Mouse (Mus musculus) cerebellum, adult 2 months (tissue): ENCODE measurements at regions not wholly inside any gene's neighbourhood (a gene's known extent, or its start where the extent isn't known, plus 50 kb on each side); places are given as distances from the start of the nearest gene placed in this dataset.

Experiments used
- DNase-seq, 2 experiments: peaks; one replicate each; pipeline ENCODE4 v3.0.0; 2021
- H3K27ac ChIP-seq: fragments of 200-500 bp; 2 replicates; pipeline ENCODE4 v1.5.1; 2012; ENCODE audit warnings: low read length, control low read depth, inconsistent platforms; ENCODE audit not compliant: insufficient read depth
- H3K27me3 ChIP-seq: fragments of 200-500 bp; 2 replicates; pipeline ENCODE4 v1.6.1; 2012; ENCODE audit warnings: inconsistent platforms, mild to moderate bottlenecking, low read length, moderate library complexity; ENCODE audit not compliant: control insufficient read depth, insufficient read depth
- H3K4me1 ChIP-seq: fragments of 200-500 bp; 2 replicates; pipeline ENCODE4 v1.6.1; 2011; ENCODE audit warnings: low read length; ENCODE audit not compliant: control insufficient read depth, insufficient read depth
- H3K4me3 ChIP-seq: fragments of 200-500 bp; replicated peaks from 2 replicates; pipeline ENCODE3; 2011; ENCODE audit warnings: mild to moderate bottlenecking, low read depth, low read length, control low read depth; ENCODE audit not compliant: insufficient read depth
- CTCF ChIP-seq: fragments of 200-500 bp; IDR thresholded peaks from 2 replicates; pipeline ENCODE4 v1.5.1; 2011; ENCODE audit warnings: low read depth, mild to moderate bottlenecking, control low read depth, low read length, moderate library complexity, borderline replicate concordance; ENCODE audit not compliant: insufficient read depth
- POLR2A ChIP-seq: fragments of 200-500 bp; IDR thresholded peaks from 2 replicates; pipeline ENCODE4 v1.6.1; 2011; ENCODE audit warnings: low read length, control low read depth, borderline replicate concordance; ENCODE audit not compliant: insufficient read depth
- WGBS: fragments of 180-500 bp; shearing (Covaris S2); methylation state at CpG from one replicate; pipeline ENCODE4 v1.1.7; 2018; 5-methylcytosine and 5-hydroxymethylcytosine counted together

DNA sequence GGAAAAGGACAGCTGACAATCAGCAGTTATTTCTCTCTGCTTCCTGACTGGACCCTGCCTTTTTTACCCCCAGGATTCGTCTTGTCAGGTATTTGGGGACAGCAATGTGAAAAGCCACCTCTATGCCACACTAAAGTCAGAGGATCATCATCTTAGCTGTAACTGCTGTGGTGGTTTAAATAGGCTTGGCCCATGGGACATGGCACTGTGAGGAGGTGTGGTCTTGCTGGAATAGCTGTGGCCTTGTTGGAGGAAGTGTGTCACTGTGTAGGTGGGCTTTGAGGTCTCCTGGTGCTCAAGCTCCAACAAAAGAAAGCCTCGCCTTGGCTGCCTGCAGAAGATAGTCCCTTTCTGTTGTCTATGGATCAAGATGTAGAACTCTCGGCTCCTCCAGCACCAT, 83.9 kb upstream of the Dlg1 start:
- Histone ChIP-seq H3K4me3 (no peak overlapping the region), H3K27ac (no peak overlapping the region), H3K27me3 (no peaks in the 10 kb centered on the region), H3K4me1 (0 out of 2 replicates have a peak, but pooled peaks cover 3% of the 10 kb centered on the region)
- WGBS, result 98% methylated on average over 3 of the region's 3 CpGs
- no peak for DNase-seq
- TF ChIP-seq POLR2A (no peak), CTCF (no peak)

DNA sequence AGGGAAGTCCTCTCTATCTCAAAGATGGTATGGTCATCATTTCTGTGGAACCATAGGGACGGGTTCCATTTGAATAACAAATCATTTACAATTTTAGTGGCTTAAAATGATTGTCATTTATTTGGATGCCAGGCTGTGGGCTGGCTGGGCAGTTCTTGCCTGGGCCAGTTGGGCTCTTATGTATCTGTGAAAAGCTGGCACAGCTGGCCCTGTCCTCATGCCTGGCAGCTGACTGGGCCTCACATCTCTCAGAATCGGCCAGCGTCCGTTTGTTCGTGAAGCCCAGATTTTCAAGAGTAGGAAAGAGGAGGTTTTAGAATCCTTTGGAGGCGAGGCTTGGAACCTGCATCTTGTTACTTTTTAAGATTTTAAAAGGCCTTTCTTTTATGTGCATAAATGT, 82.5 kb upstream of the Dlg1 start:
- no peak overlapping the region for H3K4me3 ChIP-seq
- 67% methylated on average over 6 of the region's 6 CpGs for WGBS
- no peak overlapping the region for H3K27ac ChIP-seq
- H3K27me3 ChIP-seq, result no peaks in the 10 kb centered on the region
- DNase-seq, result no peak
- 0 out of 2 replicates have a peak, but pooled peaks cover 3% of the 10 kb centered on the region for H3K4me1 ChIP-seq
- no peak for TF ChIP-seq POLR2A
- TF ChIP-seq CTCF, result no peak

DNA sequence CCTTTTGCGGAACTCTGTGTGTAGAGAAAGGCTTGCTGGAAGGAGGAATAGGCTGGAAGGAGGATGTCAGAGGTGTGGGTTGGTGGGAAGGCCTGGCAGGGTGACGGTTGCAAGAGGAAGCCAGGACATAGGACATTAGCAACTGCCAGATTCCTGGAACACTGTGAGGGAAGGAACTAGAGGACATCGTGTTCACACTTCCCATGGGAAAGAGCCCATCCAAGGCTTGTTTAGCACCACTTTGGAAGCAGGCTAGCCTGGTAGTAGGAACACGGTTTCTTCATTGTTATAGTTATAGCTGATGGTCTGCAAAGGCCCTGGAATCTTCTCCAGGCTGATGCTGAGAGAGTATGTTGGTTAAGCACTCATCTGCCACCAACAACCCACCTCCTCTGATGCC, 80.4 kb upstream of the Dlg1 start:
- DNase-seq, result no peak
- no peak overlapping the region for H3K27ac ChIP-seq
- TF ChIP-seq CTCF, result no peak
- TF ChIP-seq POLR2A, result no peak
- 71% methylated on average over 4 of the region's 4 CpGs for whole genome bisulfite sequencing
- H3K4me3 ChIP-seq, result no peak overlapping the region
- no peaks in the 10 kb centered on the region for H3K27me3 ChIP-seq
- no peaks in the 10 kb centered on the region for H3K4me1 ChIP-seq

DNA sequence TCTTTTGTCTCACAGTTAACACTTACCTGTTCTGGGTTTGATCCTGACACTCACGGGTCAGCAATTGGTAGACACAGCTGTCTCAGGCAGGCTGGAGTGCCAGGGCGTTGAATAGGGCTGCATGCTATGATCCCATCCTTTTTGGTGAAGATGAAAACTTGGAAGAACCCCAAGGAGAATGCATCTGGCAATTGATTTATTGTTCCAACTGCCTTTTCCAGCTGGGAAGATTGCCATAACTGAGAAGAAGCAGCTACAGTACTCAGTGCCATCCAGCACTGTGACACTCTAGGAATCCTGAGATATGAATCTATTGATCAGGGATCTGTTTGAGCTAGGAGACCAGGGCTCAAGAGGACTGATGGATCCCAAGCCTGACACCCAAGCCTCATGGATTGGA, 79.6 kb upstream of the Dlg1 start:
- no peak for DNase-seq
- no peak overlapping the region for H3K27ac ChIP-seq
- TF ChIP-seq CTCF, result no peak
- no peak for TF ChIP-seq POLR2A
- H3K27me3 ChIP-seq, result no peaks in the 10 kb centered on the region
- no peak overlapping the region for H3K4me3 ChIP-seq
- H3K4me1 ChIP-seq, result peaks cover under 1% of the 10 kb centered on the region; the same call in 1 of the 2 replicates
- WGBS, result 62% methylated on average over 2 of the region's 2 CpGs

DNA sequence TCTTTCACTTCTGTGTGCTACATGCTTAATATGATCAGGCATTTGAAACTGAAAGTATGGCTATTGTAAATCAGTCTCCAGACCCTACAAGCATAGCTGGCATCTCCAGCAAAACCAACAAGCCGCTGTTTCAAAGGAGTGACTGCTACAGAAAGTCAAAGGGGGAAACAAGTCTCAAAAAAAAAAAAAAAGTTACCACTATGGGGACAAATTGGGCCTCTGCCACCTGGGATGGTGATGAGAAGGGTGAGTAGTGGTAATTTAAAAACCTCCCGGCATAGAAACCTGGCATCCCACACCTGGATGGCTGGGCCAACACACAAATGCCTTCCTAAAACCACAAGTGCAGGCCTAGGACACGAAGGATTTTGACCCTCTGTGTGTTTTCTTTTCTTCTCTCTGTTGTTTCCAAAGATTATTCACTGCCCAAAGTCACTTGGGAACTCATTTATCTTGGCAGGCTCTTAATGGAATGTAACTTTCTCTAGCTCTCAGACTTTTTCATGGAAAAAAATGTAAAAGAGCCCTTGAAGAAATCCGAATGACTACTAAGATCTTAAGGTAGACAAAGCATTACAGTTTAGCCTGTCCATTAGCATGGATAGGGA, 78.9 kb upstream of the Dlg1 start:
- Histone ChIP-seq H3K27ac (no peak overlapping the region), H3K27me3 (no peaks in the 10 kb centered on the region), H3K4me3 (no peak overlapping the region), H3K4me1 (peaks cover 5% of the 10 kb centered on the region; the same call in 1 of the 2 replicates)
- DNase-seq, result no peak
- 78% methylated on average over 4 of the region's 4 CpGs for WGBS
- TF ChIP-seq CTCF (no peak), POLR2A (no peak)

DNA sequence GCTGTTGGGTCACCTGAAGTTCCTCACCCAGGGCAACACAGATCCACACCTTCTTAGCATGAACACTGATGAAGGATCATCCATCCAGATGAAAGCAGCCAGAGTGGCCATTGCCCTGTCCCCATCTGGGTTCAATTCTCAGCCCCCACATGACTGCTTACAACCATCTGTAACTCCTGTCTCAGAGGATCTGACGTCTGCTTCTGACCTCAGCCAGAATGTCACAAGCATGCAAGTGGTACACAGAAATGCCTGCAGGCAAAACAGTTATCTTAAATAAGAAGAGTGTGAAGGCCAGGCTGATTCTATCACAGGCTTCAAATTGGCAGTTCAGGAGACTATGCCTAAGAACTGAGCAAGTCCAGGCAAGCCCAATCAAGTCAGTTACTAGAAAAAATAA, 76.2 kb upstream of the Dlg1 start:
- Histone ChIP-seq H3K27ac (no peak overlapping the region), H3K4me1 (peaks cover 9% of the 10 kb centered on the region; the same call in 1 of the 2 replicates), H3K27me3 (no peaks in the 10 kb centered on the region), H3K4me3 (no peak overlapping the region)
- no peak for DNase-seq
- TF ChIP-seq CTCF, result no peak
- TF ChIP-seq POLR2A, result no peak
- 83% methylated on average over 1 of the region's 1 CpGs for WGBS

DNA sequence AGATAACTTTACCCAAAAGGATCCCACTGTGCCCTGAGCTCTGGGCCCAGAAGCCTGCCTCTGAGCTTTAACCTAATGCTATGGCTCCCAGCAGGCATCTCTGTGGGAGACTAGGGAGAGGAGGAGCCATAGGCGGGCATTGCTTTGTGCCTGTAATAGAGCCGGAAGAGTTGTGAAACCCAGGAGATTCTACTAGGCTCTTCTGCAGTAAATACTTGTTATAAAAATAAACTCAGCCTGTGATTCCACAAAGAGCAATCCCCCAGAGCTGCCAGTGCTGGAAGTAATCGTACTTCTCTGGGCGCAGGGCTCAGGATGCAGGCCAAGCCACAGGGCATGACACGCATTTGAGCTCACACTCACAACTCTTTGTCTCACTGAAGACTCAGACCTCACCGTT, 73.7 kb upstream of the Dlg1 start:
- Histone ChIP-seq H3K4me1 (peaks cover 14% of the 10 kb centered on the region; the same call in 1 of the 2 replicates), H3K27ac (no peak overlapping the region), H3K4me3 (no peak overlapping the region), H3K27me3 (no peaks in the 10 kb centered on the region)
- WGBS, result 44% methylated on average over 6 of the region's 6 CpGs
- no peak for DNase-seq
- TF ChIP-seq POLR2A (no peak), CTCF (no peak)

DNA sequence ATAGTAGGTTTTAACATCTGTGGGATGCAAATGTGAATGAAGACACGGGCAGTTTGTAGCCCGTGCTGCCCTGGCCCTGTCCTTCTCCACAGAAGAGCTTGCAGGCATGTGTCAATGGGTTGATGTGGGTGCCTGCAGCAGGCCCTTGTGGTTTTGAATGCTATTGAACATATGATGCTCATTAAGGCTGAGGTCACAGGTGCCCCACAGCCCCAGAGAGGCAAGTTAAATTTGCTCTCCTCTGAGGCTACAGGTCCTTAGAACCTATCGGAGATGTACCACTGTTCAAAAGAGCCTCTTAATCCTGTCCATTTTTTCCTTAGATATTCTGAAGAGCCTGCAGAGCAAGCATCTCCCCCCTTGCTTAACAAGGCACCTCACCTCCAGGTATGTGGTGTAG, 71.7 kb upstream of the Dlg1 start:
- no peak overlapping the region for H3K4me3 ChIP-seq
- no peak for TF ChIP-seq CTCF
- TF ChIP-seq POLR2A, result no peak
- no peak for DNase-seq
- peaks cover 14% of the 10 kb centered on the region; the same call in 1 of the 2 replicates for H3K4me1 ChIP-seq
- no peak overlapping the region for H3K27ac ChIP-seq
- WGBS, result 91% methylated on average over 3 of the region's 3 CpGs
- no peaks in the 10 kb centered on the region for H3K27me3 ChIP-seq
